Mouse (Mus musculus) frontal cortex, postnatal 10 days (tissue): Measurements from ENCODE around the gene Gdpgp1.

ENCODE experiments used
- DNase-seq, 2 experiments: peaks; one replicate each; pipeline ENCODE4 v3.0.0; 2022; ENCODE audit warnings: low spot score in 2 of 2, mixed read lengths in 1 of 2

The Gdpgp1 gene

DNA sequence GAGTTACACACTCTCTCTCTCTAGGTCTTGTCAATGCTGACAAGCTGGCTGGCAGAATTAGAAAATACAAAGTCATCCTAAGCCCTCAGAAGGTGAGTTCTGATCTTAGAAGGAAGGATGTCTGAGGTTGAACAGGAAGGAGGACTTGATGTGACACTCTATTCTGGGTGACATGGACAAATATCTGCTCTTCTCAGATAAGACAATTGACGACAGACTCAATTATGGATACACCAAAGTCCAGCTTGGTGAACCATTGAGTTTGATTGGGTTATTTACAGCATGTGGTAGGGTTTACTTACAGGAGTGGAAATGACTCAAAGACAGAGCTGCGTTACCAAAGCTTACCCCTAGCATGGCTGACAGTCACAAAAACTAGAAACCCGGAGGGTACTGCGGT lies 43.7 kb downstream of the Gdpgp1 start:
- no peak for DNase-seq

DNA sequence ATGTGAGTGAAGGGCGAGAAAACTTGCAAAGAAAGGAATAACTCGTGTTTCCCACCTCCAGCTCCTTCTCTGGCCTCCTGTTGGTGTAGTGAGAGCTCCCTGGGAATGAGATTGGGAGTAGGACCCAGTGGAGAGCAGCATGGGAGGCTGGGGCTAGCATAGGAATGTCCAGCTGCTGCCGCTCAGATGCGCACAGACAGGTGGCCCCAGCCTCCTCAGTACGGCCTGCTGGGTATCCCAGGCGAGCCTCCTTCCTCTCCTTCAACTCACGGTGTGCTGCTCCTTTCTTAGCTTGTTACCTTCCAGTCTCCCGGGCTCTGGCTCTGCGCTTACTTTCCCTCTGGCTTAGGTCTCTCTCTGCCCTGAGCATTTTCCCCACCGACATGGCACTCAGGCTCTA lies 47.4 kb downstream of the Gdpgp1 start:
- DNase-seq = no peak

DNA sequence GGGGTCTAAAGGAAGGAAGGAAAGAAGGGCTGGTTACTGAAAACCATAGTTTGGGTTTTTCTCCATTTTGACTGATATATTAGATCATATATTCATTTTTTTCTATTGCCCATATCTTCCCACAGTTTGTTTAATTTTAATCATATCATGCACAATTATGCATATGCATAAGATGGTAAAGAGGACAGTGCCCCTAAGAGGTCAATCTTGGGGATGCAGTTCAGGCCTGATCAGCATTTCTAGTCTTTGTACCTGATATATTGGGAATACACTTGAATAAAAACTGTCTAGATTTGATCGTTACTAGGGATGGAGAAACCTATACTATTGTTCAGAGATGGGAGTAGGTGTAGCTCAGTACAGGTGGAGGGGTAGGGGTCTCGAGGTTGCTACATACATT lies 48.3 kb downstream of the Gdpgp1 start:
- DNase-seq = no peak

DNA sequence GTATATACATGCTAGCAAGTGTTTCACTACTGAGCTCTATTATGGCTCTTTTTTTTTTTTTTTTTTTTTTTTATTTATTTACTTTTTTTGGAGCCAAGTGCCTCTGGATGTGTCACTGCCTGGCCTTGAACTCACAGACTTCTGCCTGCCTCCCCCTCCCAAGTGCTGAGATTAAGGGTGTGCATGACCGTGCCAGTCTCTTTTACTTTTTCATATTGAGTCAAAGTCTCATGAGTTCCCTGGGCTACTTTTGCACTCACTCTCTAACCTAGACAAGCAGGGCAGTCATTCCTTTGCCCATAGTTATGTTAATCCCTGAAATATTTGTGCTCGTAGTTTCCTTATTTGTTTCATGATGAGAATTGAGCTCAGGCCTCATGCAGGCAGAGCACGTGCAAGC lies 49.0 kb downstream of the Gdpgp1 start:
- DNase-seq = no peak

DNA sequence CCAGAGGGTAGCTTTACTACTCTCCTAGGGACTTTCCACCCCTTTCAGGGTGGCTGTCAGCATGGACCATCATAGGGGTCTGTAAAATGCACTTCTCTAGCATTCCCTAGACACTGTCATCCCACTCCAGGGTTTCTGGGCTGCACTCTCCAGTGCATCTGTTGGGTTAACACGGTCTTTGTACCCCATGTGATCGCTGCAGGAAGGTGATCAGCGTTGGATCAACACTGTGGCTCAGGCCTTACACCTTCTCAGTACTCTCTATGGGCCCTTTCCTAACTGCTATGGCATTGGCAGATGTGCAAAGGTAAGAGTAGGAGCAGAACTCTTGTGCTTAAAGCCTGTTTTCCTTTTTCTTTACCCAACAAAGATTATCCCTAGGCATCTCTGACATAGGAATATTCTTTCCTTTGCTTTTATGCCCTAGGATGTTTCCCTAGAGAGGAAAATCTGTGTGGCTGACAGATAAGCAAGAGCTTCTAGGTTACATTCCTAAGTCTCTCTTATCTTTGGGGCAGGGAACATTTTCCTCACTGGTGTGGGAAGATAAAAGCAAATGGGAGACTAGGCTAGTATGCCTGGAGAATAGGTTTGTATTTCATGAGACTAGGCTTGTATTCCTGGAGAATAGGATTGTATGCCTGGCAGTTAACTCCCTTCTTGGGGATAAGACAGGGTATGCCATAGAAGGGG lies 50.7 kb downstream of the Gdpgp1 start:
- no peak for DNase-seq

DNA sequence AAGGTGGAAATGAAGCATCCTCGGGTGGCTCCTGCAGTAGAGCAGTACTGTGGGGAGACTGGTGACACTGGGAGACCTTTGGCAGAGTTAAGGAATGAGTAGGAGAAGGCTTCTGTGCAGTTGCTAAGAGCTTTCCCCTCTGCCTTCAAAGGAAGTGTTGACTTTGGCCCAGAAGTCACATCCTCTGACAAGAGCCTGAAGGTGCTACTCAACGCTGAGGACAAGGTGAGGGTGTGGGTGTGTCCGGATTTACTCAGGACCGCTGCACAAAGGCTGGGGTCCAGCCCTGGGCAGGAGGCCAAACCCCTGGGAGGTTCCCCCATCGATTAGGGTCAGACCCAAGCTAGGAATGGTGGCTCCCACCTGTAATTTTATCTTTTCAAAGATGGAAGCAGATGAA lies 51.7 kb downstream of the Gdpgp1 start:
- no peak for DNase-seq

DNA sequence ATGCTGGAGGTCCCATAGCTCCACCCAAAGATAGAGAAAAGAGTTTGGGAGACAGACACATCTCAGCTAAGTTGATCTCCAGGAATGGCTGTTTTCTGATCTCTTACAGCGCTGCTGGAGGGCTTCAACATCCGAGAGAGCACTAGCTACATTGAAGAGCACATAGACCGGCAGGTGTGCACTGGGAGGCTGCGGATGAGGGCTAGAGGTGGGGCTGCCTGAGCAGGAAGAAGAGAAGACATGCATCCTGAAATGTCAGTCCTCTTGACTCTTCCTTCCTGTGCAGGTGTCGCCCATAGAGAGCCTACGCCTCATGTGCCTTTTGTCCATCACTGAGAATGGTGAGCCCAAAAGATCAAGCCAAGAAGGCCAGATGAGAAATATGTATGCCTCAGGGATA lies 53.1 kb downstream of the Gdpgp1 start:
- DNase-seq = no peak

DNA sequence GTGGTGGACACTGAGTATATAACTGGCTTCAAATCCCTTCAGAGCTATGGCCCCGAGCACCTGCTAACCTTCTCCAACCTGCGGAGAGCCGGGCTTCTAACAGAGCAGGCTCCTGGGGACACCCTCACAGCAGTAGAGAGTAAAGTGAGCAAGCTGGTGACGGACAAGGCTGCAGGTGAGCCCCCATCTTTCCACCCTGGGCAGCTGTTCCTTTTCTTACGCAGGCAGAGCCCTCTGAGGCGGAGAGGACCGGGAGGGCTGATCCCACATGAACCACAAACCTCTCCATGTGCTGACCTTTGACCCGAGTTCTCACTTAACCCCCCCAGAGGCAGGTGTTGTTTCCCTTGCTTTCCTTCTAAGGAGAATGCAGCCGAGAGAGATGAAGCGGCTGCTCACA lies 55.1 kb downstream of the Gdpgp1 start:
- no peak for DNase-seq
